Mouse (Mus musculus): ENCODE measurements around the gene Adam10. TPM values are rescaled to one million over a fixed set of nuclear protein-coding genes. Genes with fewer than 3 reads are reported as not detected.

The Adam10 gene
- polyA plus RNA-seq, 2 experiments: 37.2 to 55.2 TPM

GRCm38 (mm10) chr9:70806069-70806468 lies 127.3 kb downstream of the Adam10 start:
- WGBS (ENCODE audit: insufficient replicate concordance): 20% methylated on average over 1 of the region's 1 CpGs
- Histone ChIP-seq H3K4me2 (ENCODE audit: low read depth) (no peak overlapping the region), H3K9me3 (ENCODE audit: control insufficient read depth, low read length) (no peaks in the 10 kb centered on the region), H3K4me3 (ENCODE audit: insufficient read depth in 1 of 2, low read depth in 2 of 2, low read length in 2 of 2) (no peak overlapping the region), H3K9ac (replicated peaks) (no peak overlapping the region), H3K4me1 (replicated peaks; ENCODE audit: control insufficient read depth in 2 of 2, insufficient read depth in 2 of 2, low read length in 1 of 2) (peaks cover 0 to 6% of the 10 kb centered on the region in 2 experiments; a peak in 2 of 4 replicates), H3K36me3 (replicated peaks; ENCODE audit: control insufficient read depth, insufficient read depth, low read depth) (no peaks in the 10 kb centered on the region), H3K27me3 (ENCODE audit: control insufficient read depth, insufficient read depth, low read length) (no peaks in the 10 kb centered on the region), H3K27ac (no peak overlapping the region)
- DNase-seq (ENCODE audit: low read depth in 3 of 3, low spot score in 3 of 3) (no peak), ATAC-seq (ENCODE audit: insufficient read depth) (no peak)
- no peak for TF ChIP-seq CTCF (IDR thresholded peaks at IDR 0.05; ENCODE audit: low read depth)
- TF ChIP-seq EP300 (IDR thresholded peaks at IDR 0.05; ENCODE audit: low read depth): no peak

- DNase-seq (ENCODE audit: low read depth in 3 of 3, low spot score in 3 of 3): no peak
- Histone ChIP-seq H3K4me2 (ENCODE audit: low read depth) (no peak overlapping the region), H3K36me3 (replicated peaks; ENCODE audit: control insufficient read depth, insufficient read depth, low read depth) (no peaks in the 10 kb centered on the region), H3K9ac (replicated peaks) (no peak overlapping the region), H3K9me3 (ENCODE audit: control insufficient read depth, low read length) (no peaks in the 10 kb centered on the region), H3K27me3 (ENCODE audit: control insufficient read depth, insufficient read depth, low read length) (no peaks in the 10 kb centered on the region), H3K4me3 (ENCODE audit: insufficient read depth in 1 of 2, low read depth in 2 of 2, low read length in 2 of 2) (no peak overlapping the region), H3K4me1 (replicated peaks; ENCODE audit: control insufficient read depth in 2 of 2, insufficient read depth in 2 of 2, low read length in 1 of 2) (peaks cover 0 to 8% of the 10 kb centered on the region in 2 experiments; a peak in 1 of 4 replicates), H3K27ac (no peak overlapping the region)
- WGBS (ENCODE audit: insufficient replicate concordance): 70% methylated on average over 11 of the region's 11 CpGs
- TF ChIP-seq EP300 (IDR thresholded peaks at IDR 0.05; ENCODE audit: low read depth) (no peak), CTCF (IDR thresholded peaks at IDR 0.05; ENCODE audit: low read depth) (no peak)
- ATAC-seq (ENCODE audit: insufficient read depth): no peak
These were observed 128.9 kb downstream of the Adam10 start for GRCm38 (mm10) chr9:70807714-70808113.

- 83% methylated on average over 12 of the region's 12 CpGs for WGBS (ENCODE audit: insufficient replicate concordance)
- peaks cover 3 to 8% of the 10 kb centered on the region in 2 experiments; a peak in 2 of 4 replicates for H3K4me1 ChIP-seq (replicated peaks; ENCODE audit: control insufficient read depth in 2 of 2, insufficient read depth in 2 of 2, low read length in 1 of 2)
- H3K27me3 ChIP-seq (ENCODE audit: control insufficient read depth, insufficient read depth, low read length): no peaks in the 10 kb centered on the region
- H3K36me3 ChIP-seq (replicated peaks; ENCODE audit: control insufficient read depth, insufficient read depth, low read depth): no peaks in the 10 kb centered on the region
- no peaks in the 10 kb centered on the region for H3K9me3 ChIP-seq (ENCODE audit: control insufficient read depth, low read length)
- no peak overlapping the region for H3K27ac ChIP-seq
- H3K4me3 ChIP-seq (ENCODE audit: insufficient read depth in 1 of 2, low read depth in 2 of 2, low read length in 2 of 2): no peak overlapping the region
- TF ChIP-seq EP300 (IDR thresholded peaks at IDR 0.05; ENCODE audit: low read depth) (no peak), CTCF (IDR thresholded peaks at IDR 0.05; ENCODE audit: low read depth) (no peak)
- H3K9ac ChIP-seq (replicated peaks): no peak overlapping the region
- DNase-seq (ENCODE audit: low read depth in 3 of 3, low spot score in 3 of 3) (no peak), ATAC-seq (ENCODE audit: insufficient read depth) (no peak)
- H3K4me2 ChIP-seq (ENCODE audit: low read depth): no peak overlapping the region
These were observed 133.8 kb downstream of the Adam10 start for GRCm38 (mm10) chr9:70812551-70812950.

- H3K4me1 ChIP-seq (replicated peaks; ENCODE audit: control insufficient read depth in 2 of 2, insufficient read depth in 2 of 2, low read length in 1 of 2): peaks cover 3 to 7% of the 10 kb centered on the region in 2 experiments; a peak in 2 of 4 replicates
- ATAC-seq (ENCODE audit: insufficient read depth): no peak
- no peak overlapping the region for H3K4me3 ChIP-seq (ENCODE audit: insufficient read depth in 1 of 2, low read depth in 2 of 2, low read length in 2 of 2)
- 72% methylated on average over 14 of the region's 14 CpGs for WGBS (ENCODE audit: insufficient replicate concordance)
- no peak overlapping the region for H3K9ac ChIP-seq (replicated peaks)
- TF ChIP-seq EP300 (IDR thresholded peaks at IDR 0.05; ENCODE audit: low read depth): no peak
- TF ChIP-seq CTCF (IDR thresholded peaks at IDR 0.05; ENCODE audit: low read depth): no peak
- DNase-seq (ENCODE audit: low read depth in 3 of 3, low spot score in 3 of 3): no peak
- no peaks in the 10 kb centered on the region for H3K9me3 ChIP-seq (ENCODE audit: control insufficient read depth, low read length)
- no peak overlapping the region for H3K4me2 ChIP-seq (ENCODE audit: low read depth)
- no peak overlapping the region for H3K27ac ChIP-seq
- H3K36me3 ChIP-seq (replicated peaks; ENCODE audit: control insufficient read depth, insufficient read depth, low read depth): no peaks in the 10 kb centered on the region
- H3K27me3 ChIP-seq (ENCODE audit: control insufficient read depth, insufficient read depth, low read length): no peaks in the 10 kb centered on the region
These were observed 138.0 kb downstream of the Adam10 start for GRCm38 (mm10) chr9:70816701-70817305.

- Histone ChIP-seq H3K27me3 (ENCODE audit: control insufficient read depth, insufficient read depth, low read length) (no peaks in the 10 kb centered on the region), H3K36me3 (replicated peaks; ENCODE audit: control insufficient read depth, insufficient read depth, low read depth) (no peaks in the 10 kb centered on the region), H3K4me1 (replicated peaks; ENCODE audit: control insufficient read depth in 2 of 2, insufficient read depth in 2 of 2, low read length in 1 of 2) (peaks cover 3 to 7% of the 10 kb centered on the region in 2 experiments; a peak in 2 of 4 replicates), H3K27ac (no peak overlapping the region), H3K9ac (replicated peaks) (no peak overlapping the region), H3K9me3 (ENCODE audit: control insufficient read depth, low read length) (no peaks in the 10 kb centered on the region), H3K4me2 (ENCODE audit: low read depth) (no peak overlapping the region), H3K4me3 (ENCODE audit: insufficient read depth in 1 of 2, low read depth in 2 of 2, low read length in 2 of 2) (no peak overlapping the region)
- WGBS (ENCODE audit: insufficient replicate concordance): 79% methylated on average over 1 of the region's 1 CpGs
- TF ChIP-seq CTCF (IDR thresholded peaks at IDR 0.05; ENCODE audit: low read depth) (no peak), EP300 (IDR thresholded peaks at IDR 0.05; ENCODE audit: low read depth) (no peak)
- no peak for ATAC-seq (ENCODE audit: insufficient read depth)
- no peak for DNase-seq (ENCODE audit: low read depth in 3 of 3, low spot score in 3 of 3)
These were observed 138.6 kb downstream of the Adam10 start for GRCm38 (mm10) chr9:70817396-70817795.

Measured in liver, embryonic 14.5 days (tissue).